Mouse (Mus musculus) gastrocnemius, postnatal 14 days (tissue): Measurements from ENCODE around the gene Epor. TPM values are rescaled to one million over a fixed set of nuclear protein-coding genes. Genes with fewer than 3 reads are reported as not detected.

Source experiments
- DNase-seq: peaks from one replicate; pipeline ENCODE4 v3.0.0; 2021; ENCODE audit warnings: mixed read lengths
- intact Hi-C: fragments of 180-260 bp; cut with DNase I; formaldehyde crosslinking; loops from one replicate; pipeline ENCODE4 v1.15.1; 2025; ENCODE audit warnings: low total_unique reads
- total RNA-seq, 2 experiments: library from RNA; stranded (reverse); gene quantifications; 2 replicates each; pipeline ENCODE4 v1.2.3; 2021

Epor gene
- total RNA-seq, 2 experiments from 2014 or later = 1.3 to 2.2 TPM

GRCm38 (mm10) chr9:21943638-21944037 lies 19.7 kb downstream of the Epor start:
- DNase-seq = no peak
- intact Hi-C loops = no loop called here

- DNase-seq = no peak
- intact Hi-C loops = no loop called here
These were observed 20.3 kb downstream of the Epor start for GRCm38 (mm10) chr9:21943046-21943445.

- DNase-seq = no peak
- intact Hi-C loops = no loop called here
These were observed 25.0 kb downstream of the Epor start for GRCm38 (mm10) chr9:21938234-21938855.

DNA sequence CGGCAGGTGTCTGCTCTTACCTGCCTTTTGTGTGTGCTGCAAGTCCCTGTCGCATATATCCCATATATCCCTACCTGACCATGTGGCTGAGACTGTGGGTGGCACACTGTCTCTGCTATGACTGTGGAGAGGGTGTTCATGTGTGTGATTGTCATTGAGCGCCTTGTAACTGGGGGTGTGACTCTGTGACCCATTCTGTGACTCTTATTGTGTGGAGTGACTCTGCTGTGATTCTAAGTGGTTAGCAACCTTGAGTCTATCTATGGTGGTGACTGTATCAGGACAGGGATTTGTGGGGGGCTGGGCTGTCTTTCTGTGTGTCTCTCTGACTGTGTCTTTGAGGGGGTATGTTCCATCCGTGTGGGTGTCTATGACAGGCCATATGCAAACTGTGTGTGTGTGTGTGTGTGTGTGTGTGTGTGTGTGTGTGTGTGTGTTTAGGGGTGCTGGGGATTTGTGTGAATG lies 25.6 kb downstream of the Epor start:
- DNase-seq = no peak
- intact Hi-C loops = no loop called here

GRCm38 (mm10) chr9:21936692-21937570 lies 26.4 kb downstream of the Epor start, which contains the start of gene Plppr2:
Plppr2 (plus strand) TSS chr9:21937033.
- intact Hi-C loops = no loop called here
- peak; percentile 96 for DNase-seq

DNA sequence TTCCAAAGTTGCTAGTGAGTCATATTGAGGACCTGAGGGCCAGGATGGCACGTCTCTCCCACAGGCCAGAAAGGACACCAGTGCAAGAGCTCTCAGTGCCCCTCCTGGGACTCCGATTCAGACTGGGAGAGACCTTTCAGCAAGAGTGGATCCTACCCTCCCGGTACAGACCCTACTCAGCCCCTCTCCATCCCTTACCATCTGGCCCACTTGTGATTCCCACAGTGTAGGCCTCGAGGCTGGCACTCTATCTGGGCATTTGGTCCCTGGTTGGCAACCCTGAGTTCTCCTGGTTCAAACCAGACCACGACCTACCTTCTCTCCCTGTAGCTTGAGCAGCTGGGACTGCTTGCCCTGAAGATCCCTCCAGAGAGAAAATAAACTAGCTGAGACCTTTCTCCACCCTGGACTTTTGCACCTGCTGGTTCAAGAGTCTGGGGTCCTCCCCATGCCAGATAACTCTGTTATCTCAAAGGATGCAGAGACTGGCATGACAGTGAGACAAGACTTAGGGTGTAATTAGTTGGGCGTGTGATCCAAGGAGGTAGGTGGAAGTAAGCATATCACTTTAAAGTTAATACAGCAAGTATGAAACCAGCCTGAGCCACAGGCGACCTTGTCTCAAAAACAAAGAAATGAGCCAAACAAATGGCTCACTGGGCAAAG lies 27.7 kb downstream of the Epor start:
- intact Hi-C loops = no loop called here
- no peak for DNase-seq

GRCm38 (mm10) chr9:21934021-21934420 lies 29.3 kb downstream of the Epor start:
- intact Hi-C loops = no loop called here
- DNase-seq = no peak

- no peak for DNase-seq
- intact Hi-C loops = no loop called here
These were observed 30.7 kb downstream of the Epor start for GRCm38 (mm10) chr9:21932445-21933137.

GRCm38 (mm10) chr9:21932006-21932405 lies 31.3 kb downstream of the Epor start:
- DNase-seq = no peak
- intact Hi-C loops = no loop called here

DNA sequence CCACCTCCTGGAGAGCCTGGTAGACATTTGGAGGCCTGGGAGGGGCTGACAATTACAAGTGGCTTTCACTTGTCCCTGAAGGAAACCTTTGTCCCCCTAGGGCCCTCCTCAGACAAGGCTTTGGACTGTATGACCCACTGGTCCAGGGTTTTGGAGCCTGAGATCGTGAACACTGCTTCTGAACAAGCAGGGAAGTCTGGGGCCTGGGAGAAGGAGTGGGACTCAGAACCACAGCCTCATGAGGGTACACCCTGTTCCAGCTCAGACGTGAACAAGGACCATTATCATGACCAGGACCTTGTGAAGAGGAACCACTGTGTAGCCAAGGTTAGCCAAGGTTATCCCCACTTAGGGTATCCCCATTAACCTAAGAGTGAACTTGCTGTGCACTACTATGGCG lies 34.1 kb downstream of the Epor start:
- no peak for DNase-seq
- intact Hi-C loops = no loop called here

DNA sequence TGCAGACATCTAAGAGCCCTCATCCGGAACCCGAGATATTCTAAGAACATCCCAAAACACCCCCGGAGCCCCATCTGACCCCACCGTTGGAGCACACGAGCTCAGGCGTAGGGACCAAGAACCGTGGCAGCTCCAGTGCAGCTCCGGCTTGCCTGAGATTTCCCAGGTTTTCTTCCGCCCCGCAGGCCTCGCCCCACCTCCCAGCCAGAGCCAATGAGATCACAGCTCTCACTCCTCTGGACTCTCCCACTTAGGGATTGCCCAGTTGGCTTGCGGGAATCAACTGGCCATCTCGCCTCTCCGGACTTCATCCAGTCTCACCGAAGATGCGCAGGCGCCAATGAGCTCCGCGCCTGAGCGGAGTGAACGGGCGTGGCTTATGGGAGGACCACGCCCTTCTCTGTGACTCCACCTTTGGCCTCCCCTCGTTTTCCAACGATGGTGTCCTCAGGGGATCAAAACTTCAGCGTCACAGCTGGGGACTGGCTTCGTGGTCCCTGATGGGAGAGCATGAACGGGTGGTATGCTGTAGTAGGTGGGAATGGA lies 36.0 kb downstream of the Epor start, which contains the start of the genes Ccdc159 and Tmem205:
Ccdc159 (plus strand) TSS at position 264 of the 546 bp plus-strand sequence.
Tmem205 (minus strand) TSS at position 349 of the 546 bp plus-strand sequence.
- peak; percentile 93 for DNase-seq
- intact Hi-C loops = no loop called here

DNA sequence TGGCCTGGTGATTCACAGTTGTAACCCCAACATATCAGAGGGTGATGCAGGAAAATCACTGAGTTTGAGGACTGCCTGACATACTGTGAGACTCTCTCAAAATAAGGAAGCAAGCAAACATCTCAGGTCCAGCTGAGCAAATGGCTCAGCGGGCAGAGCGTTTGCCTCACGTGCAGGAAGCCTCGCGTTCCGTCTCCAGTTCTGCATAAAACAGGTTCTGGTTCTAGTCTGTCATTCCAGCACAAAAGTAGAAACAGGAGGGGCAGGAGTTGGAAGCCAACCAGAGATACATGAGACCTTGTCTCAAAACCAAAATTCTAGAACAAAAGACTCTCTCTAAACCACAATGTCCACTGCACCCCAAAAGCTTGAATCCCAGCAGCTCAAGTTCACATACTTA lies 36.5 kb downstream of the Epor start:
- no peak for DNase-seq
- intact Hi-C loops = no loop called here

- no peak for DNase-seq
- intact Hi-C loops = no loop called here
These were observed 37.2 kb downstream of the Epor start for GRCm38 (mm10) chr9:21926155-21926554.

- no peak for DNase-seq
- intact Hi-C loops = no loop called here
These were observed 37.8 kb downstream of the Epor start for GRCm38 (mm10) chr9:21925506-21925905.

GRCm38 (mm10) chr9:21925034-21925433 lies 38.3 kb downstream of the Epor start:
- no peak for DNase-seq
- intact Hi-C loops = no loop called here

DNA sequence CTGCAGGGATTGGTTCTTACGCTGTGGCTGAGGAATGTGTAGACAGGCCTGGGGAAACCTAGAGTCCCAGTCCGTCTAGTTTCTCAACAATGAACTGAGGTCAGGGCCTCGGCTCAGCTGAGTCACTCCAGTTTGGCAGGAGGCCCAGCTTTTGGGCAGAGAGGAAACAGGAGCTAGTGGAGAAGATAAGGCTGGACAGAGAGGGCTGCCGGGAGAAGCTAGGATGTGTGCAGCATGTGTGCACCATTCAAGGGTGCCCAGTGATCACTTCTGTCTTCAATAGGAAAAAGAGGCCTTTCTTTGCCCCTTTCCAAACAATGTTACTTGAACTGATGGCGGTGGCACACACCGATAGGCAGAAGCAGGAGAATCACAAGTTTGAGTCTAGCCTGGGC lies 39.2 kb downstream of the Epor start:
- intact Hi-C loops = no loop called here
- peak; percentile 89 for DNase-seq

- DNase-seq = no peak
- intact Hi-C loops = no loop called here
These were observed 39.7 kb downstream of the Epor start for GRCm38 (mm10) chr9:21923490-21924098.

- intact Hi-C loops = no loop called here
- DNase-seq = no peak
These were observed 40.3 kb downstream of the Epor start for GRCm38 (mm10) chr9:21923036-21923435.
